Mouse (Mus musculus) bone marrow macrophage, adult 2 months (primary cell): ENCODE results near the gene Hoxd13.

Experiments
- CTCF ChIP-seq: IDR thresholded peaks from 2 replicates; pipeline ENCODE4 v1.5.1; 2012; ENCODE audit warnings: low read depth, mild to moderate bottlenecking, low read length, moderate library complexity
- POLR2A ChIP-seq: IDR thresholded peaks from 2 replicates; pipeline ENCODE4 v1.6.1; 2012; ENCODE audit warnings: mild to moderate bottlenecking, low read depth, low read length, borderline replicate concordance

DNA sequence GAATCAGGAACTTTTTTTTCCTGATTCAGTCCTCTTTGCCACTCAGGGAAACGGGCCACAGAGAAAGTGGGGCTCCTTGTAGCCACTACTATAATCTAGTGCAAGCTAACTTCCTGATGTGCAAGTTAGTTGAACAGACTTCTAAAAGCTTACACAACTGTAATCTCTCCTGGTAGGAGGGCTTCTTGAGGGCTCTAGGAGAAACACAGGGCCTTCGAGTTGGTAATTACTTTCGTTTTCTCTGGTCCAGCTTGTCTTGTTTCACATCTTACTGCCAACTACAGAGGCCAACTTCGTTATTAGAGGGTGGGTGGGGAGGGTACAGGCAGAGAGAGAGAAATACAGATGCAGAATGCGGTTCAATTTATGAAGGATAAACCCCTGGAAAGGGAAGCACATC is 3.7 kb downstream of the Hoxd13 start:
- TF ChIP-seq POLR2A, result no peak
- TF ChIP-seq CTCF, result no peak
